Mouse (Mus musculus): ENCODE results near the gene Sfxn1. TPM values are rescaled to one million over a fixed set of nuclear protein-coding genes. Genes with fewer than 3 reads are reported as not detected.

Sfxn1 gene
- total RNA-seq (2014; rRNA removed; ENCODE audit: low replicate concordance) (5.4 and 8.8 TPM in 2 replicates), polyA plus RNA-seq (2015; fragmentation: Nextera tagmentation; extraction: Ambion mirVana) (13.6 and 13.8 TPM in 2 replicates)

- Histone ChIP-seq H3K4me3 (ENCODE audit: low read depth, low read length) (peak within 1 kb of the TSS; percentile 85), H3K4me2 (ENCODE audit: low read depth, low read length) (peak within 1 kb of the TSS; percentile 79), H3K27ac (ENCODE audit: low read depth) (peak within 1 kb of the TSS; percentile 87), H3K9me3 (replicated peaks; ENCODE audit: control insufficient read depth, low read length) (no peaks in the 10 kb centered on the region), H3K36me3 (replicated peaks; ENCODE audit: control insufficient read depth, insufficient read depth, low read length) (no peaks in the 10 kb centered on the region), H3K4me1 (ENCODE audit: control insufficient read depth, insufficient read depth) (peaks cover 6% of the 10 kb centered on the region; the same call in 1 of the 2 replicates), H3K27me3 (ENCODE audit: control insufficient read depth, insufficient read depth, low read length) (no peaks in the 10 kb centered on the region), H3K9ac (replicated peaks; ENCODE audit: low read depth, low read length) (peak within 1 kb of the TSS; percentile 76)
- WGBS, result under 1% methylated on average over 72 of the region's 74 CpGs
- DNase-seq (ENCODE audit: low spot score) (peak; percentile 39), ATAC-seq (ENCODE audit: insufficient read depth, low read depth) (peak; percentile 81)
- no peak for TF ChIP-seq EP300 (IDR thresholded peaks at IDR 0.05; ENCODE audit: low read depth)
- TF ChIP-seq CTCF (IDR thresholded peaks at IDR 0.05; ENCODE audit: low read depth), result no peak
Measured at GRCm38 (mm10) chr13:54071606-54072331, at the start of gene Sfxn1. TSS of gene Sfxn1 (plus strand) at chr13:54071869.

GRCm38 (mm10) chr13:54023311-54023710, 48.4 kb upstream of the Sfxn1 start:
- Histone ChIP-seq H3K4me3 (ENCODE audit: low read depth, low read length) (no peak overlapping the region), H3K4me1 (ENCODE audit: control insufficient read depth, insufficient read depth) (no peaks in the 10 kb centered on the region), H3K9me3 (replicated peaks; ENCODE audit: control insufficient read depth, low read length) (no peaks in the 10 kb centered on the region), H3K27ac (ENCODE audit: low read depth) (no peak overlapping the region), H3K27me3 (ENCODE audit: control insufficient read depth, insufficient read depth, low read length) (no peaks in the 10 kb centered on the region), H3K4me2 (ENCODE audit: low read depth, low read length) (no peak overlapping the region), H3K9ac (replicated peaks; ENCODE audit: low read depth, low read length) (no peak overlapping the region), H3K36me3 (replicated peaks; ENCODE audit: control insufficient read depth, insufficient read depth, low read length) (no peaks in the 10 kb centered on the region)
- 56% methylated on average over 5 of the region's 5 CpGs for WGBS
- DNase-seq (ENCODE audit: low spot score) (no peak), ATAC-seq (ENCODE audit: insufficient read depth, low read depth) (no peak)
- TF ChIP-seq CTCF (IDR thresholded peaks at IDR 0.05; ENCODE audit: low read depth) (no peak), EP300 (IDR thresholded peaks at IDR 0.05; ENCODE audit: low read depth) (no peak)

GRCm38 (mm10) chr13:54027079-54027478, 44.6 kb upstream of the Sfxn1 start:
- Histone ChIP-seq H3K27ac (ENCODE audit: low read depth) (no peak overlapping the region), H3K9ac (replicated peaks; ENCODE audit: low read depth, low read length) (no peak overlapping the region), H3K27me3 (ENCODE audit: control insufficient read depth, insufficient read depth, low read length) (no peaks in the 10 kb centered on the region), H3K4me3 (ENCODE audit: low read depth, low read length) (no peak overlapping the region), H3K4me2 (ENCODE audit: low read depth, low read length) (no peak overlapping the region), H3K9me3 (replicated peaks; ENCODE audit: control insufficient read depth, low read length) (no peaks in the 10 kb centered on the region), H3K4me1 (ENCODE audit: control insufficient read depth, insufficient read depth) (no peaks in the 10 kb centered on the region), H3K36me3 (replicated peaks; ENCODE audit: control insufficient read depth, insufficient read depth, low read length) (no peaks in the 10 kb centered on the region)
- WGBS, result 75% methylated on average over 7 of the region's 7 CpGs
- ATAC-seq (ENCODE audit: insufficient read depth, low read depth) (no peak), DNase-seq (ENCODE audit: low spot score) (no peak)
- TF ChIP-seq EP300 (IDR thresholded peaks at IDR 0.05; ENCODE audit: low read depth) (no peak), CTCF (IDR thresholded peaks at IDR 0.05; ENCODE audit: low read depth) (no peak)

- 63% methylated on average over 4 of the region's 4 CpGs for WGBS
- no peak for ATAC-seq (ENCODE audit: insufficient read depth, low read depth)
- H3K9me3 ChIP-seq (replicated peaks; ENCODE audit: control insufficient read depth, low read length), result no peaks in the 10 kb centered on the region
Measured at GRCm38 (mm10) chr13:54033653-54034052, 38.0 kb upstream of the Sfxn1 start.

GRCm38 (mm10) chr13:54035541-54035940, 36.1 kb upstream of the Sfxn1 start:
- WGBS, result 60% methylated on average over 1 of the region's 1 CpGs
- ATAC-seq (ENCODE audit: insufficient read depth, low read depth) (no peak), DNase-seq (ENCODE audit: low spot score) (no peak)
- H3K4me1 ChIP-seq (ENCODE audit: control insufficient read depth, insufficient read depth), result no peaks in the 10 kb centered on the region
- no peak overlapping the region for H3K27ac ChIP-seq (ENCODE audit: low read depth)
- no peaks in the 10 kb centered on the region for H3K9me3 ChIP-seq (replicated peaks; ENCODE audit: control insufficient read depth, low read length)
- H3K27me3 ChIP-seq (ENCODE audit: control insufficient read depth, insufficient read depth, low read length), result no peaks in the 10 kb centered on the region
- peak; percentile 43 for TF ChIP-seq CTCF (IDR thresholded peaks at IDR 0.05; ENCODE audit: low read depth)
- TF ChIP-seq EP300 (IDR thresholded peaks at IDR 0.05; ENCODE audit: low read depth), result no peak
- no peak overlapping the region for H3K9ac ChIP-seq (replicated peaks; ENCODE audit: low read depth, low read length)
- H3K36me3 ChIP-seq (replicated peaks; ENCODE audit: control insufficient read depth, insufficient read depth, low read length), result no peaks in the 10 kb centered on the region
- no peak overlapping the region for H3K4me2 ChIP-seq (ENCODE audit: low read depth, low read length)
- H3K4me3 ChIP-seq (ENCODE audit: low read depth, low read length), result no peak overlapping the region

More at GRCm38 (mm10) chr13:54033653-54034052, 38.0 kb upstream of the Sfxn1 start:
- H3K36me3 ChIP-seq (replicated peaks; ENCODE audit: control insufficient read depth, insufficient read depth, low read length), result no peaks in the 10 kb centered on the region
- H3K27me3 ChIP-seq (ENCODE audit: control insufficient read depth, insufficient read depth, low read length), result no peaks in the 10 kb centered on the region
- no peak overlapping the region for H3K4me3 ChIP-seq (ENCODE audit: low read depth, low read length)
- no peak for DNase-seq (ENCODE audit: low spot score)
- no peak overlapping the region for H3K9ac ChIP-seq (replicated peaks; ENCODE audit: low read depth, low read length)
- no peak overlapping the region for H3K4me2 ChIP-seq (ENCODE audit: low read depth, low read length)
- no peaks in the 10 kb centered on the region for H3K4me1 ChIP-seq (ENCODE audit: control insufficient read depth, insufficient read depth)
- no peak for TF ChIP-seq CTCF (IDR thresholded peaks at IDR 0.05; ENCODE audit: low read depth)
- TF ChIP-seq EP300 (IDR thresholded peaks at IDR 0.05; ENCODE audit: low read depth), result no peak
- H3K27ac ChIP-seq (ENCODE audit: low read depth), result no peak overlapping the region
